Mouse (Mus musculus) erythroblast, embryonic 14.5 days (primary cell): Measurements from ENCODE around the gene Ppp2r5c.

Experiments
- GATA1 ChIP-seq: IDR thresholded peaks from 2 replicates; pipeline ENCODE4 v1.6.1; 2012; ENCODE audit warnings: low read length, inconsistent platforms, mixed read lengths
- TAL1 ChIP-seq: IDR thresholded peaks from 3 replicates; pipeline ENCODE4 v1.6.1; 2012; ENCODE audit warnings: low read length, inconsistent platforms, mixed read lengths

DNA sequence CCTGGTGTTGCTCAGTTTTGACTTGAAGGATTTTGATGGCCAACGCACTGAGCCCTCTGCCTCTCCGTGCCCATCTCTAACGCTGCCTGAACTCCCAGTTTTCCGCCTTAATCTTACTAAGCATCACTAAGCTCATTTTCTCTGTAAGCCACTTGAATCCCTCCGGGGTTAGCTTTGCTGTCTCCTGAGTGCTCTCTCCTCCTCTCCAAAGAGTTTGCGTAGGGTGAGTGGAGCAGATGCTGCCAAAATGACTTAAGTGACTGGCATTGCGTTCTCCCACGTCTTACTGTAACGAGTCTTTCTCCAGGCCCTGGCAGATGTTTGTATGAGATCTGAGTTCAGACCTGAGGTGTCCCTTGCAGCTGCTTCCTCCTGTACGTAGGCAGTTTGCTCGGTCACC lies 183.1 kb downstream of the Ppp2r5c start:
- TF ChIP-seq TAL1 (no peak), GATA1 (no peak)
